Mouse (Mus musculus) limb, embryonic 14.5 days (tissue): ENCODE data around the gene Gm10837. TPM values are rescaled to one million over a fixed set of nuclear protein-coding genes. Genes with fewer than 3 reads are reported as not detected.

Experiments
- ATAC-seq: fragments of 200-750 bp; cut with Nextera tagmentation; 2 replicates; pipeline ENCODE4 v1.8.0; 2017; ENCODE audit warnings: low read depth, moderate number of reproducible peaks, moderate TSS enrichment; ENCODE audit not compliant: low FRiP score
- DNase-seq: peaks from one replicate; pipeline ENCODE4 v3.0.0-alpha.2; 2015; ENCODE audit warnings: low spot score
- H3K27ac ChIP-seq: fragments of 300-500 bp; sonication (generic); replicated peaks from 2 replicates; pipeline ENCODE4 v1.5.1; 2014; ENCODE audit warnings: low read depth, mild to moderate bottlenecking, low read length, moderate library complexity, mixed read lengths
- H3K27me3 ChIP-seq: fragments of 300-500 bp; sonication (generic); 2 replicates; pipeline ENCODE4 v1.6.1; 2014; ENCODE audit warnings: low read length, mixed read lengths; ENCODE audit not compliant: control insufficient read depth, insufficient read depth
- H3K36me3 ChIP-seq: fragments of 300-500 bp; sonication (generic); 2 replicates; pipeline ENCODE4 v1.6.1; 2014; ENCODE audit warnings: mild to moderate bottlenecking, low read length, moderate library complexity, mixed read lengths; ENCODE audit not compliant: control insufficient read depth, insufficient read depth
- H3K4me1 ChIP-seq: fragments of 300-500 bp; sonication (generic); 2 replicates; pipeline ENCODE4 v1.6.1; 2014; ENCODE audit warnings: antibody characterized with exemption, low read length, mixed read lengths; ENCODE audit not compliant: control insufficient read depth, insufficient read depth
- H3K4me2 ChIP-seq: fragments of 300-500 bp; sonication (generic); replicated peaks from 2 replicates; pipeline ENCODE4 v1.6.1; 2014; ENCODE audit warnings: low read depth, mild to moderate bottlenecking, low read length, moderate library complexity; ENCODE audit not compliant: severe bottlenecking
- H3K4me3 ChIP-seq: fragments of 300-500 bp; sonication (generic); replicated peaks from 2 replicates; pipeline ENCODE4 v1.5.1; 2014; ENCODE audit warnings: low read length
- H3K9ac ChIP-seq: fragments of 300-500 bp; sonication (generic); 2 replicates; pipeline ENCODE4 v1.6.1; 2014; ENCODE audit warnings: mild to moderate bottlenecking, low read depth, low read length, moderate library complexity; ENCODE audit not compliant: severe bottlenecking
- H3K9me3 ChIP-seq: fragments of 300-500 bp; sonication (generic); 2 replicates; pipeline ENCODE4 v1.6.1; 2016; ENCODE audit warnings: low read length; ENCODE audit not compliant: control insufficient read depth
- POLR2A ChIP-seq: fragments of 200-500 bp; IDR thresholded peaks from 2 replicates; pipeline ENCODE4 v1.8.0; 2012; ENCODE audit warnings: inconsistent platforms, mild to moderate bottlenecking, moderate library complexity, borderline replicate concordance; ENCODE audit not compliant: insufficient read depth, insufficient read length; ENCODE audit errors: extremely low read depth
- WGBS: fragments of 180-500 bp; shearing (Covaris S2); extraction: QIAGEN DNeasy Blood & Tissue Kit; methylation state at CpG from one replicate; pipeline ENCODE4 v1.1.7; 2014; 5-methylcytosine and 5-hydroxymethylcytosine counted together
- polyA plus RNA-seq, 2 experiments: library from polyadenylated mRNA; depleted of rRNA in 1 of 2; stranded (reverse) in 1 of 2; unstranded in 1 of 2; fragments of >200 nt; fragmentation: Nextera tagmentation in 1 of 2; extraction: Ambion mirVana in 1 of 2; gene quantifications; 2 replicates each; pipeline versions ENCODE4 v1.2.1 to v1.2.3; 2012 to 2014

Gm10837 gene
- polyA plus RNA-seq, 2 experiments = 0.12 TPM; not detected in 1

- H3K9me3 ChIP-seq = no peaks in the 10 kb centered on the region
- ATAC-seq = no peak
- H3K27ac ChIP-seq = no peak overlapping the region
- no peaks in the 10 kb centered on the region for H3K36me3 ChIP-seq
- no peak for DNase-seq
- 86% methylated on average over 1 of the region's 1 CpGs for WGBS
- no peaks in the 10 kb centered on the region for H3K27me3 ChIP-seq
- TF ChIP-seq POLR2A = no peak
- no peak overlapping the region for H3K4me2 ChIP-seq
- no peak overlapping the region for H3K9ac ChIP-seq
- H3K4me1 ChIP-seq = 0 out of 2 replicates have a peak, but pooled peaks cover 2% of the 10 kb centered on the region
- H3K4me3 ChIP-seq = no peak overlapping the region
These were observed 45.6 kb downstream of the Gm10837 start for GRCm38 (mm10) chr14:122535986-122536385.

Other genes starting within 250 kb of the Gm10837 start
- not detected in 2 replicates for gene Gm5089, start 39.5 kb upstream of the Gm10837 start, polyA plus RNA-seq (2012; rRNA removed)
- 0.25 TPM in 1 of 2 replicates, not detected in the other for gene Gm5089, start 39.5 kb upstream of the Gm10837 start, polyA plus RNA-seq (2014; fragmentation: Nextera tagmentation; extraction: Ambion mirVana)
- 0.47 and 1.3 TPM in 2 replicates for gene Zic5, start 24.9 kb upstream of the Gm10837 start, polyA plus RNA-seq (2012; rRNA removed)
- gene Zic5, start 24.9 kb upstream of the Gm10837 start, polyA plus RNA-seq (2014; fragmentation: Nextera tagmentation; extraction: Ambion mirVana) = 0.76 and 0.94 TPM in 2 replicates
- 4.0 and 6.0 TPM in 2 replicates for gene Zic2, start 15.2 kb upstream of the Gm10837 start, polyA plus RNA-seq (2012; rRNA removed)
- gene Zic2, start 15.2 kb upstream of the Gm10837 start, polyA plus RNA-seq (2014; fragmentation: Nextera tagmentation; extraction: Ambion mirVana) = 0.80 and 1.1 TPM in 2 replicates
- gene Pcca, start 43.7 kb downstream of the Gm10837 start, polyA plus RNA-seq (2012; rRNA removed) = 11.4 and 15.7 TPM in 2 replicates
- 17.3 and 18.1 TPM in 2 replicates for gene Pcca, start 43.7 kb downstream of the Gm10837 start, polyA plus RNA-seq (2014; fragmentation: Nextera tagmentation; extraction: Ambion mirVana)